Mouse (Mus musculus): Measurements from ENCODE around the gene Inpp4b. TPM values are rescaled to one million over a fixed set of nuclear protein-coding genes. Genes with fewer than 3 reads are reported as not detected.

The Inpp4b gene
- total RNA-seq, 2 experiments from 2014 or later = 18.6 to 20.3 TPM

DNA sequence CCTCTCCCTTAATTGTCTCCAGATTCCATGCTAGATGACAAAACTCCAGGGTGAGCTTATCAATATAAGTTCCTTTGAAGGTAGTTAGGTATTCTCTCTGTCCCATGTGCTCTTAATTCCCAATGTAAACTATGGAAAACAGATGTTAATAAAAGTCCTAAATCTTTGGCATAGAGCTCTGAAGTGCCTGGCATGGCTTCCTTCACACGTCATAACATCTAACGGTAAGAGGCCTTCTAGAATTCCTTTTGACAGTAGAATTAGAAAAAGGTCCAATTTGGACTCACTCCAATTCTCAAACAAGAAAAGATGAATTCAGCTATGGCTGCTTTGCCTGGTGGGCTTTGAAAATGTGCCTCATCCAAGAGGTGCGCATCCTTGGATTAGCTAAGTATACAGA lies 236.6 kb downstream of the Inpp4b start:
- DNase-seq = no peak

DNA sequence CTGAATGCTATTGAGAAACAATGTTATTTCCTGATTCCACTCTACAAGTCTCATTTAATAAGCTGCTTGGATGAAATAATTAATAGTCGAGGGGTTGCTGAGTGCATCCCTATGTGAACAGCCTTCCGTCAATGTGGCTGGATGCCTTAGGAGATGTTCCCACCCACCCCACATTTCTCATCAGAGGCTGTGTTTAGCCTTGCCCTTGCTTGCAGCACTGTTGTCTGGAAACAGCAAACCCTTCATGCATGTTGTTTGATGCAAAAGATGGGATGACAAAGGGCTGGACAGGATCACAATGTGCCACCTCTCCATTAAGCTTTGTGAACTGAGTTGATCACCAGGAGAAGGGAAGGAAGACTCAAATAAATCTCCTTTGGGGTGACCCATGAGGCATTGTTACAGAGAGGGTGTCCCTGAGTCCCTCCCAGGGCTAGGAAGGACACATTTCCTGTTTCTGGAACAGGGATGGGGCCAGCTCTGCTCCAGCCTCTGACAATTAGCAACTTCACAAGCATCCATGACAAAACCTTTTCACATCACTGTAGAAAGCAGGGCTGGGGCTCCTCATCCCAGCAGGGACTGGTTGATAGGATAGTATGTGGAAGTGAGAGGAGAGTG lies 239.6 kb downstream of the Inpp4b start:
- DNase-seq = no peak

DNA sequence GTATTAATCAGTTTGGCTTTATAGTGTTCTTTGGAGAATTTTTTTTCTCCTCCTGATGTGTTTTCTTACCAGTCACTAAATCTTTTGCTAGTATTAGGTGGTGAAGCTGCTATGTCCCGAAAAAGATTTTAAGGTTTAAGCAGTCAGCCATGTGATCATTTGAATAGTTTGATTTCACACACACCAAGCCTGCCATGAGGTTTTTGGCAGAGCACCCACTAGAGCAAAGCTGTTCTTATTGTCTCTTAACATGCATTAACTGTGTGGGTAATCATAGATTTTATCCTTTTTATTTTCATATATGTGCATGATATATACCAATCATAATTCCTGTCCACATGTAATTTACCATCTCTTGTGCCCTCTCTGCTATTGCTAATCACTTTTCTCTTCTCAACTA lies 240.6 kb downstream of the Inpp4b start:
- no peak for DNase-seq

DNA sequence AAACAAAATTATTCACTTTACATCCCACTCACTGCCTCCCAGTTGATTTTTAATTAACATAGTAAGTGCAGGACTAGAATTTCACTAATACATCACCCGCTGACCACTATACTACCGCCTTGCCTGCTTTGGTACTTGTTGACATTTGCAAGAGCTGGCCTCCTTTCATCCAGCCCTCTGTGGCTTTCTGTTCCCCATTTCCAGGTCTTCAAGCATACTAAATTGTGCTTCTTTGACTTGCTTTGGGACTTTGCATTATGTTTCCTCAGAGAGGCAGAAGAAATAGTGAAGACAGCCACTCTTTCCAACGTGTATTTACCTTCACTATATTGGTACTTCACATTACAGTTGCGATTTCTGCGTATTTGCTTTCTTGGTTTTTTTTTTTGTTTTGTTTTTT lies 244.4 kb downstream of the Inpp4b start:
- DNase-seq = no peak

GRCm38 (mm10) chr8:81594134-81594714 lies 251.9 kb downstream of the Inpp4b start:
- DNase-seq = no peak

GRCm38 (mm10) chr8:81599209-81599608 lies 256.9 kb downstream of the Inpp4b start:
- no peak for DNase-seq

GRCm38 (mm10) chr8:81601136-81601535 lies 258.8 kb downstream of the Inpp4b start:
- DNase-seq = no peak

DNA sequence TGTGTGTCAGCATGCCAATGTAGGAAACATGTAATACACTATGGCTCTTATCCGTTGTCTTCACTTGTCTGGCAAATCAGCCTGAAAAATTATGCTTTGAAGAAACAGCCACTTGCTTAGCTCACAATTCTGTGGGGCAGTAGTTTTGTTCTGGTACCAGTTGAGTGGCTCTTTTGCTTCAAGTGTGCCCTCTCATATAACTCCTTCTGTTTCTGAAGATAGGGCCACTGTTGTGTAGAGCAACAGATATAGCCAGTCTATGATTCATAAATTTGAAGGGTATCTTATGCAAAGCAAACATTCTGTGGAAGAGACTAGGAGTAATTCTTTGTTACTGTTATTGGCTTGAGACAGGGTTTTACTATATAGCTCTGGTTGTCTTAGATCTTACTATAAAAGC lies 265.7 kb downstream of the Inpp4b start:
- DNase-seq = no peak

GRCm38 (mm10) chr8:81609064-81609463 lies 266.7 kb downstream of the Inpp4b start:
- no peak for DNase-seq

DNA sequence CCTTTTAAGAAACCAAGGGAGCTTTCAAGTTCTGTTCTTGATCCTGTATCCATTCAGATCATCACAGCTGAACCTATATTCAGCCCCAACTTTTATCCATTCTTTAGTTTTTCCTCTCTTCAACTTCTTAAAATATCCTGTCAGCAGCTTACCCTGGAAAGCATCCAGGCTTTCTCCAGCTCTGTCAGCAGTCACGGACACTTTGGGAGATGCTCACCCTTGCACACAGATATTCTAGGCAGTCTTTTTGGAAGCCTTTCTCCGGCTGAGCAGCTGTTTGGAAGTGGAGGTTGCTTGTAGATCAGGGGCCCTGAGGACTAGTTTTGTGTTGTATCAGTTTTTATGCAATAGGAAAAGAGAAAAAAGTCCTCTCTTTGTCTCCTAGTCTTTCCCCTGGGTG lies 270.3 kb downstream of the Inpp4b start:
- no peak for DNase-seq

GRCm38 (mm10) chr8:81614135-81614534 lies 271.8 kb downstream of the Inpp4b start:
- DNase-seq = no peak

DNA sequence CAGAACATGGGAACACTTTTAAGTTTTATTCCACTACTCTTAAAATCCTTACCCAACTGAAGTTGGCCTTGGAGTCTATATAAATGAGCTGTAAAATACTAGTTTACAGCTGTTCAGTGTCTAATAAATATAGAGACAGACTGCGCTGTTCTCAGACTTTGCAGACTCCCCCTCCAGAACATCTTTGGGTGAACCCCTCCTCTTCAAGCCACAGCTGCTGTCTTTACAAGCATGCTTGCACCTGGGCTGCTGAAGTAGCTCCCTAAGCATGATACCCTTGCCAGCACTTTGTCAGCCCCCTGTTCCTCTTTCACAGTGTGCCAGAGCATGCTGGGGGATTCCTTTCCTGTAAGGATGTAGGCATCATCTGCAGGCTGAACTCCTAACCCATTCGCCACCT lies 272.2 kb downstream of the Inpp4b start:
- no peak for DNase-seq

DNA sequence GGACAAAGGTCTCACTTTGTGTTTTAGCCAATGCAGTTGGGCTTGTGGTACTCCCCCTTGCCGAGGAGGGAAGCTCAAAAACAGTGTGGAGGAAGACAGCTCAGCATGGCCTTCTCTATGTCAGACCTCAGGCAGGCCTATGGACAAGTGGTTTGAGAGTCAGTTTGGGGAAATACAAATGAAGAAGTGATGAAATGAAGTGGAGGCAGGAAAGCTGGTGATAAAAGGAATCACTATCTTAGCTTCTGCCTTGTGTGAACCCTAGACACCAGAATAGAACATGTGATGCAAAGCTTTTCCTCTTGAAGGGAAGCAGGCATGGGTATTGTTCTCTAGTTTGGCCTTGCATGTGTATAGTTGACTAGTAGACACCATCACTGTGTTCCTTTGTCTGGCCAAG lies 273.2 kb downstream of the Inpp4b start:
- no peak for DNase-seq

DNA sequence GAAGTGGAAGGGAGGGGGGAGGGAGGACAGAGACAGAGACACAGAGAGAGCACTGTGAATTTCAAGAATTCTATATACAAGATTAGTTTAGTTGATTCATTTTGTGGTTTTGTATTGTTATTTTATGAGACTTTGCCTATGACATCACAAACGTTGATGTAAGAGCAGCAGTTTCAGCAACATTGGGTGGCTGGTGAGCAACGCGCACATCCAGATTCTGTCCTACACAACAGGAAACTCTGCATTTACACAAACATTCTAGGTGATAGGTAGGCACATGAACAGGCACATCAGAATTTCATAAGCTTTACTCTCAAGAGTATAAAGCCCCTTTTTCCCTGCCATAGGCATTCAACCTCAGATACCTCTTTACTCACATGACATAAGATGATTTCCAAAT lies 276.6 kb downstream of the Inpp4b start:
- no peak for DNase-seq

DNA sequence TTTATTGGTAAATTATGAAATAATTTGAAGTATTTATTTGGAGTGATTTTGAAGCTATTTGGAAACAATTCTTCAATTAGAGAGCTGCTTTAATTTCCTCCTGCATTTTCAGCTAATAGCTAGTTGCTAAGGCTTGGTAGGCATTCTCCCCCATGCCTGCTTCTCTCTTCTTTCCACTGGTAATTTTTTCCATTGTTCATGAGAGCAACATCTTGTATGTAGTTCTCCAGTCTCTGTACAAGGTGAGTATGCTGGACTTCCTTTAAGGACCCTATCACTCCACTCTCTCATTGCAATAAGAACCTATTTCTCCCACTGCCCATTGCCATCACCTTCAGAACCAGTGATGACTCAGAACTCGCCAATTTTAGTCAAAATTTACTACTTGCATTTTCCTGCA lies 292.7 kb downstream of the Inpp4b start:
- no peak for DNase-seq

DNA sequence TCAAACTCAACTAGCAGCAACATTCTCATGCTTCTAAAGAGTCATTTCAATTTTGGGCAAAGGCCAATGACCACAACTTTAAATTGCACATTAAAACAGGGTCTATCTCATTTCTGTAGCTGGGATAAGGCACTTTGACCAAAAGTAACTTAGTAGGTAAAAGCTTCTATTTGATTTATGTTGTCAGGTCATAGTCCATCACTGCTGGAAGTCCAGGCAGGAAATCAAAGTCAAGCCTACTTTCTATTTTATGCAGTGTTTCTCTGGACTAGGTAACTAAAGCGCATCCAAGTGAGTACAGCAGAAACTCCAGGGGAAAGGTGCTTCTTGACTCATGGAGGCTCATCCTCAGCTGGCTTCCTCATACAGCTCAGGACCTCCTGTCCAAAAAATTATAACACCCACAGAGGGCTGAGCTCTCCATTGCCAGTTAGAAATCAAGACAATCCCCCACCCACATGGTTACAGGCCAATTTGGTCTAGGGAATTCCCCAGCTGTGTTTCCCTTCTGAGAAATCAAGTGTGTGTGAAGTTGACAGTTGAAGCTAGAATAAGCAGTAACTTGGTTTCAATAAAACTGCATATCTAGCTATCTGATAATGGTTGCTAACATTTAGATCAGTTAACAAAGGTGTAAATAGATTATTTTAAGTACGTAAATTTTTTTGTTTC lies 293.7 kb downstream of the Inpp4b start:
- no peak for DNase-seq

- no peak for DNase-seq
Measured at GRCm38 (mm10) chr8:81638478-81638877, 296.1 kb downstream of the Inpp4b start.

DNA sequence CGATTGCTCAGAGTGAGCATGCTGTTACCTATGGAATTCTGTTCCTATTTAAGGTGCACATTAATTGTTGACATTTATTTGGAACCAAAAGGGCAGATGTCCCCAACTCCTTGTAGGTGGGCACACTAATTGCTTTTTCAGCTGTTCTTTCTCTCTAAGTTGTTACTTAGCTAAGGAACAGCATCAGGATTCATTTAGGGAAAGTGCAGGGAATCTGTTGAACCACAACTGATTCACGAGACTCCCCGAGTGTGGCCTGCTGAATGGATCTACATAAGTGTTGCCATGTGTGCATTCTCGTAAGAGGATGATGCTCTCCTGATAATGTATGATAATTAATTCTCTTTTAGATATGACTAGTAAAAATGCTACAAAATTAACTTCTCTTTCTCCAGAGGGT lies 297.5 kb downstream of the Inpp4b start:
- no peak for DNase-seq

GRCm38 (mm10) chr8:81643030-81643429 lies 300.7 kb downstream of the Inpp4b start:
- DNase-seq = no peak

DNA sequence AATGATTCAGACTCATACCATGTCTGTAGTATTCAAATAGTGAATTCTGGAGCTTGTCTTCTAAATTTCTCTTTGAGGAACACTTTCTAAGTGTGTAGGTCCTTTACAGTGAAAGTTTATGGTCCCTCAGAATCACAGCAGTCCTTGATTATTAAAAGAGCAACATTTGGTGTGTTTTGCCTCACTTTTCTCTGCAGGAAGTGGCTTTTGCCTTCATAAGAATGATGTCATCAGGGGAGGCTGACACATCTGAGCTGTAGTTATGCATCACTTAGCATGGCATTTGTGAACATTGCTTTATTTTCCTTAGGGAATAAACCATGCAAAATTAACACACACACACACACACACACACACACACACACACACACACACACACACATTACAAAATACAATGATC lies 349.8 kb downstream of the Inpp4b start:
- DNase-seq = no peak

GRCm38 (mm10) chr8:81694893-81695292 lies 352.5 kb downstream of the Inpp4b start:
- DNase-seq = no peak

GRCm38 (mm10) chr8:81702038-81702437 lies 359.7 kb downstream of the Inpp4b start:
- DNase-seq = no peak

DNA sequence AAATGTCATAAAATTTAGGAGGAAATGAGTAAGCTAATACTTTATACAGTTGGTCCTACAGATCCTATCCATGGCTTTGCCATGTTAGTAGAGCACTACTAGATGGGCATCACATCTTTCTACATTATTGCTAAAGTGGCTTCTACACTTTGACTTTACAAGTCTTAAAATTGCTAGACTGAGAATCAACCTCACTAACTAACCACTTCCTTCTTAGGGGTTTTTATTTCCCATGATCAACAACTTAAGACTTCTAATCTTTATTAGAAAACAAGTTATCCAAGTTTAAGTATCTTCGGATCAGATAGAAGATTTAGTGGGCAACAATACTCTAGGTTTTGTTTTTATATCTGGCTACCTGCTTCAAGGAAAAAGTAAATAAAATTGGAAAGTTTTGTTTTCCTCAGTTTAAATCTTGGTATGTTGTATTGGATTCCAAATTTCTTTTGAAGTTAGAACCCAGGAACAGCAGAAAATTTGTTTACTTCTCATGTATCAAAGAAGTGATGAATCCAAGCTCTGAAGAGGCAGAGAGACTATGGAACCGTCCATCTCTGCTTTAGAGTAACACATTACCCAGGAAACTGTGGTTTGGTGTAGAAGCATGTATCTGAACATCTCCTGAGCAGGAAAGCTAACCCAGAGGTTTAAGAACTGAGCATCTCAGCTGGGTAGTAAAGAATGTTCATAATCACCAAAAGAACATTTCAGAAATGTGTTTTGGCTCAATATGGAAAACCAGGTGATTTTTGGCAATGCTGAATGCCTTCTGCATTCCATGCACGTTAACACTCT lies 361.4 kb downstream of the Inpp4b start:
- DNase-seq = no peak
